Mouse (Mus musculus) left cerebral cortex, postnatal 14 days (tissue): ENCODE measurements around the gene Gramd2. TPM values are rescaled to one million over a fixed set of nuclear protein-coding genes. Genes with fewer than 3 reads are reported as not detected.
A peak's percentile ranks its signal among the peaks of the same experiment; 100 is the strongest.

ENCODE experiments used
- DNase-seq, 2 experiments: peaks; one replicate each; pipeline ENCODE4 v3.0.0; 2021 to 2022; ENCODE audit warnings: low spot score in 2 of 2, mixed read lengths in 1 of 2
- intact Hi-C: fragments of 180-260 bp; cut with DNase I; formaldehyde crosslinking; loops from one replicate; pipeline ENCODE4 v1.15.1; 2025
- total RNA-seq, 2 experiments: library from RNA; stranded (reverse); gene quantifications; 2 replicates each; pipeline ENCODE4 v1.2.3; 2021

The Gramd2 gene
- total RNA-seq, 2 experiments from 2014 or later, result 9.6 to 11.0 TPM

DNA sequence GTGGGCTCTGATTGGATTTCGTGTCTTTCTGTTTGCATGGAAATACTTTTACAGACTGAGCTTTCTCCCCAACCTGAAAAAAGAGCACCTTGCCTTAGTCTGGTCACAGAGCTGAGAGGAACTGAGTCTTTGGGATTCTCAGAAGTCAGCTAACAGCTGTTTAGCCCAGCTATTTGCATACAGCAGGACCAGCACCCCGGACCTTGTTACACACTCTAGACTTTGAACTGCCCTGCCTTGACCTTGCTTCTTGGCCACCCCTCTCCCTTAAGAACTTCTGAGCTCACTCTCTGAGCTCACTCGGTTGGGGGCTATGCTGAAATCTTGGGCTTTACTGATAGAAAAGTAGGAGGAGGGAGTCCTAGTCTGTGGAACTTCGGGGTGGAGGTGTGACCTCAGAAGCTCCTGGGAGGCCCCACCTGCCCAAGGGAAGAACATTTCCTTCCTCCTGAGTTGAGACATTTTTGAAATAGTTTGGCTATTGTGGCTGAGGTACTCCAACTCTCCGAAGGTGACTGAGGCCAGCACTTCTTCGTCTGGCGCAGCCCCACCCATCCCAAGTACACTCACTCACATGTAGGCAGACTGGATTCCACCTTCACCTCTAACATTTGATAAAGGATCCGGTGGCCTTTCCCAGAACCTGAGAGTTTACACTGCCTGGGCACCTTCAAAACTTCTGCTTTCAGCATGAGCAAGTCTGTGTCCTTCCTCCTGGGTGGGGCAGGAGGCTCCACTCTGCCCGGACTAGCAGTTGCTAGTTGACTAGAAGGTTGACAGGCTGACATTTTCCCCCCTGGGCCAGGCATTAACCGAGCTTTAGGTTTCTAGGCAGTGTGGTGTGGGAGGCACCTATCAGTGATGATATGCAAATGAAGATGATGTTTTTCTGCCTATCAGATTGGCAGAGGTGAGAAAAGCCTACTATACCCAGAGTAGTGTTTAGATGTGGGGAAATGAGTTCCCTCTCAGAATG lies 27.2 kb downstream of the Gramd2 start:
- intact Hi-C loops, result no loop called here
- no peak for DNase-seq

DNA sequence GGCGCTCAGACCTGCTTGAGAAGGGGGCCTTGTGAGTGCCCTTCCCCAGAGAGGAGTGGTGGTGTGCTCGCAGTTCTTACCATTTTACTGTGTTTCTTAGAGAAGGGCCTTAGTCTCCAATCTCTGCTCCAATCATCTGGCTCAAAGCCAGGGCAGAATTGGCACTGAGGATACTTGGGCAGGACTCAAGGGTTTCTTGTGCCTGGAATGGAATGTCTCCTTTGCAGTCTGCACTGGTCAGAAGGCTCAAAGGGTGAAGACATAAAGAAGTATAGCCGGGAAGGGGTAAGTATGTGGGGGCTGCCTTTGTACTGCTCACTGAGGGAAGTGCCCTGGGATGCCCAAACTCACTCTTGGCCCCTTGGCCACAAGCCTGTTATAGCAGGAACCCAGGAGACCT lies 29.3 kb downstream of the Gramd2 start:
- DNase-seq, result no peak
- intact Hi-C loops, result no loop called here

DNA sequence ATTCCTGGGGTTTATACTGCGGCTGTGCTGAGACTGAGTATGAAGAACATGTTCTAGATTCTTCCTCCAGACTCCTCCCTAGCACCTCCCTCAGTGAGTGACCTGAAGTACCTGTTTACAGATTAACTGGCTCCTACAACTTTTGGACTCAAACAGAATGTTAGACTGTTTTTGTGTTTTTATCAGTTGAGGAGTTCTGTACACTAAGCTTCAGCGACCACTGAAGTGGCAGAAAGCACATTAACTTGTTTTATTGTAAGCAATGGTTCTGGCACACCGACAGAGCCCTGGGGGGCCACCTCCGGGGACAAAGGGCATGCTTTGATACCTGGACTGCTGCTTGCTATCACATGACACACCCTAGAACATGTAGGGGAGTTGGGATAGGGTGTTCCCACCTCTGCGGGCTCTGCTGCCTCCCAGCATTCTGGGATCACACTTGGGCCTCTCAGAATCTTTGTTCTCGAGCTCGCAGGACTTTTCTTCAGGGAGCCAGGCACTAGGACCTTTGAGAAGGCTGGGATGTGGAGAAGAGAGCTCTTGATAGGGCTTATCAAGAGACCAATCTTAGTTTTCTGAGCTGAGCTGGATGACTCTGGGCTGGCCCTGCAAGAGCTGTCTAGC lies 36.4 kb downstream of the Gramd2 start:
- no peak for DNase-seq
- intact Hi-C loops, result no loop called here

DNA sequence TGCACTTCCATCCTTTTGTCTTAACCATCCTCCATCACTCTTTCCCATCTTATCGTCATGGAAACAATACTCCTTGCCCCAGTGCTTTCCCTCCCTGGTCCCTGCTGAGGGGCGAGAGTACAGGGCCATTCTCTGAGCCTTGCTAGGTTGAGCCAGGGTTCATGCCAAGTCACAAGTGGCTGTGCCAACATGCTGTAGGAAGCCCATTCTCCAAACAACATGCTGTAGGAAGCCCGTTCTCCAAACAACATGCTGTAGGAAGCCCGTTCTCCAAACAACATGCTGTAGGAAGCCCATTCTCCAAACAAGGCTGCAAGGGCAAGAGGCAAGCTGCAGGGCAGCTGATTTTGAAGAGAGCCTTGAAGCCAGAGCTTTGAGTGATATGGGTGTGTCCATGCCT lies 38.3 kb downstream of the Gramd2 start:
- DNase-seq, result no peak
- intact Hi-C loops, result no loop called here

DNA sequence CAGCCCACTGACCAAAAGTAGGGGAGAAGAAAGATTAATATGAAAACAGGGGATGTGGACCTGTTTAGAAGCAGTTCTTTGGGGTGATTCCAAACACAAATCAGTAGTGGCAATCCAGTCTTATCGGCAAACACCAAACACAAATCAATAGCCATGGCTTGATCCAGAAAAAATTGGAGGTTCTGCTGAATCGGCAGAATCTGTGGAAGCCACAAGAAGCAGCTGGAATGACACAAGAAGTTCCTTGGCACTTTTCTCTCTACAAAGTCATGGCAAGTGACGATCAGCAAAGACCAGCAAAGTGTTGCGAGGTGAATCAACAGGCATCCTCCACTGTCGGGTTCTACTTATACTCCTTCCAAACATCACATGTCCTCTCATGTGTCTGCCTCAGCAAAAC lies 41.2 kb downstream of the Gramd2 start:
- intact Hi-C loops, result loop anchor here (5.0 to 10.0 kb wide), 2 partner anchors 244 to 516 kb away; partner anchors contain the start of gene Nr2e3
- no peak for DNase-seq

DNA sequence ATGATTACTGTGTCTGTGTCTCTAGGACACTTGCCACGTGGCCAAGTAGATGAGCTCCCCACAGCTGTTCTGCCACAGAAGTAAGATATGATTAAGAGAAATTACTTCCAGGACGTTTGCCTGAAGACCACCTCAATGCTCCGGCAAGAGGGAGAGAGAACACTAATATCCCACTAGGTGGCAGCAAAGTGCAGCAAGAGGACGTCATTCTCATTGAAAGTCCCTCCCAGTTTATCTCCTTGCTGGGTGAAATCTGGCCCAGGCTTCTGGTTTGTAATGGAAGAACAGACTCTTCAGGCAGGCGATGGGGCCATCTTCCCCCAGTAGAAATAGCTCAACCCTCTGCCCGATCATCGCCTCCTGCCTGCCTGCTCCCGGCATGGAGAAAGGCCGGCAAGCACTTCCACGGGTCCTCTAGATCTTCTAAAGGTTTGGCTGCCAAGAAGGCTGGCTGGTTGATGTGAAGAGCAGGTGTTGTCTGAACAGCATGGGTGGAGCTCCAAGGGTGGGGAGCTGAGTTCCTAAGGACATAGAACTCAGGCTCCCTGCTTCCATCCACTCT lies 43.2 kb downstream of the Gramd2 start:
- intact Hi-C loops, result loop anchor here (5.0 to 10.0 kb wide), 2 partner anchors 242 to 514 kb away; partner anchors contain the start of gene Nr2e3
- peak; percentile 80 to 88 for DNase-seq

DNA sequence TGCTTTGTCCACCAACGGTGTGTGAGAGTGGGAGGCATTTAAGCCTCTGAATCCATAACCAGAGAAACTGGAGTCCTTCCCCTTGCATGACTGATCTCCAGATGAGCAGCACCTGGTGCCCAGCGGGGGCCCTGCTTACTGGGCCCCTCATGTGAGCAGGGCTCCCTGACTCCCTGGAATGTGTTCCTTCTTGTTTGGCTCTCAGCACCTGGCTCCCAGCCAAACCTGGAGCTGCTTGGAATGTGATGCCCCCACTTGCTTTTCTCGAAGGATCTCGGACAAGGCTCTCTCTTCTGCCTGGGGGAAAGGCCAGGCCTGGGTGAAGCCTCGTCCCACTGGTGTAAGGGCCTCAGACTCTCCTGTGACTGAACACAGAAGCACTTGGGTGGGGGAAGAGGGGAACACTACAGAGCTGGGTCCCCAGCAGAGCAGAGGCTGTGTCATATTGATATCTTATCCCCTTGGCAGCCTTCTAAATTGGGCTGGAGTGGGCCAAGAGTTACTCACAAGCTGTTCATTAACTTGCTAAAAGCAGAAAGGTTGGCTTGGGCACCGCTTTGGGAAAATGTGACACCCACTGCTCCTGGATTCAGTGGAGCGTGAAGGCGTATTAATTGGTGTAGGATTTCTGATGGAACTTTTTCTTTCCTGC lies 44.0 kb downstream of the Gramd2 start:
- DNase-seq, result peak; percentile 39 to 41
- intact Hi-C loops, result loop anchor here (5.0 to 10.0 kb wide), 2 partner anchors 241 to 513 kb away; partner anchors contain the start of gene Nr2e3

DNA sequence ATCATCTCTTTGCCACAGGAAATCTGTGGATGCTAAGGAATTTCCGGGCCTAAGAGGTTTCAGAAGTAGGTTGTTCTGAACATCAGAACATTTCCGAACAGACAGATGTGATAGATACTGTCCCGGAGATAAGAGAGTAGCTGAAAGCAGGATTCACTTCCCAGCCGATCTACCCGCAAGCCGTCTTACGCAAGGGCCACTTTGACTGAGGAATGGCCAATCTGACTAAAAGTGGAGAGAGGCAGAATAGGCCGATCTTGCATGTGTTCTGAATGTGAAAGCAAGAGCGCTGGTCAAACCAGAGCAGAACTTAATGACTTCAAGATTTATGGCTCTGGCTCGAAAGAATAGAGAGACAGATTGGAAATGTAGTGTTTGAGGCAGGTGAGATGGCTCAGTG lies 45.6 kb downstream of the Gramd2 start:
- intact Hi-C loops, result loop anchor here (10.0 kb wide), 1 partner anchor 239 kb away; the partner anchor contains the start of gene Nr2e3
- no peak for DNase-seq

DNA sequence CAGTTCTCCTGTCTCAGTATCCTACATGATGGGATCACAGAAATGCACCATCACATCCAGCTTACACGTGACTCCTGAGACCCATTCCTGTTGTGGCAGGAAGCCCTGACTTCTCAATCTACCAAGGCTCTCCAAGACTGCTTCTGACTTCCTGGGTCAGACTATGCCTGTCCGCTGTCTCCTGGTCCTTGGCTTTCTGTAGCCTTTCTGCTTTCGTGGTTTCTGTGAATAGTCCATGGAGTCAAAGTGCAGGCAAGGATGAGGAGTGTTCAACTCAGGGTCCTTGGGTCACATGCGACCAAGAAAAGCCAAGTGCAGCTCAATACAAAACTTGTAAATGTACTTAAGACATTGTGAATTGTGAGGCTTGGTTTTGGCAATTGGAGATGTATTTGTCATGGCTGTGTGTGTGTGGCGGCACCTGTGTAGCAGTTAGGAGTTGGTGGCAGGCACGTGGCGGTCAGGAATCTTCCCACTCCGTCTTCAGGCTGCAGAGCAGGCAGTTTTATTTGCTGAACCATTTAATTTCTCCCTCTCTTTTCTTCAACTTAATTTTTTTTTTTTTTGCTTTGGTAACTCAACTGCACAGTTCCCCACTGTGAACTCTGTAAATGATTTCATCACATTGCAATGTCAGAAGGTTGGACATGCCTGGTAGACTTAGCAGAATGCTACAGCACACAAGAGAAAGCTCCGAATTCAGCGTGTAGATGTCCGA lies 47.8 kb downstream of the Gramd2 start:
- no peak for DNase-seq
- intact Hi-C loops, result loop anchor here (10.0 kb wide), 1 partner anchor 237 kb away; the partner anchor contains the start of gene Nr2e3

DNA sequence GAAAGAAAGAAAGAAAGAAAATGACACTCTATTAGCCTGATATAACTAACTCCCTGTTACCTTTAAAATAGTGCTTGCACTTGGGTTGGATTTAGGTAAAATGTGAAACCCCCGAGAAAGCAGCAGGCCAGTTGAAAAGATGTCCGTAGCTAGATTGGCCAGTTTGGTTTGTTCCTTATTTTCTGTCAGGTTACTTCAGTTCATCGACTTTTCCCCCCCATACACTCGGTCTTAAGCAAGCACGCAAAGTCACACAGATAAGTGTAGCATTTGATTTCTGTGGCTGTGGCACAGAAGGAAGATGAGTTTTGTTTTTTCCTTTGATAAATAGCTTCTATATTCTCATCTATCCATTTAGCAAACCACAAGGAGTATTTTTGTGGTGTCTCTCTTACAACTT lies 51.2 kb downstream of the Gramd2 start:
- no peak for DNase-seq
- intact Hi-C loops, result no loop called here

DNA sequence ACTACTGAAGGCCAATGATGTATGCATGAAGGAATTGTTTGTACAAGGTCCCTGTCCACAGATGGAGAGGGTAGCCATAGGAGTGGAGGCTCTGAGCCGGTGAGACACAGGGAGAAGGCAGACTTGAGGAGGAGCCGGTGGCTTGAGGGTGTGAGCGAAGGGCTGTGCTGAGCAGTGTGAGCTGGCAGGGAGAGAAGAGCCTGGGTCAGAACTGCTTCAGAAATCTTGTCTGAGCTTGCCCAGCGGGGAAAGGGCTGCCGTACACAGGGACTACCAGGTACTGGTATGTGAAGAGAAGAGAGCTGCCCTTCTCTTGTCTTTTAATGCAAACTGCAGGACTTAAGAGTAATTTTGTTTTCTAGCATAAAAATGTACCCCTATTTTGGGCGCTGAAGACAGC lies 53.1 kb downstream of the Gramd2 start:
- intact Hi-C loops, result no loop called here
- no peak for DNase-seq

DNA sequence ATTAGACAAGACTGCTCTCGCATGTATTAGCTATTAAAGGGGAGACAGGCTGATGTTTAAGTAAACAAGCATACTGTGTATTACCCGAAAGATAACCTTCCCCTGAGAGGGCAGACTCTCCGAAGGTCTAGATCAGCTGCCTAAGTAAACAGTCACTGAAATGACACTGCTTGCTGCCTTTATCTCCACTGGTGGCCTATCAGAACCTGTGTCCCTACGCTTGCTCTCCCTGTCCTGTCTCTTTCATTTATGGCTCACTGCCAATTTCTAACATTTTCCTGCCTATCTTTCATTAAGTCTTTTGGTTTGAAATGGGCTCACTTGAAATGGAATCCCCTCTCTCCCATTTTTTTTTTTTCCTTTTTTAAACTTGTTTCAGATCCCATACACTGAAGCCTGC lies 55.5 kb downstream of the Gramd2 start:
- intact Hi-C loops, result no loop called here
- DNase-seq, result no peak

DNA sequence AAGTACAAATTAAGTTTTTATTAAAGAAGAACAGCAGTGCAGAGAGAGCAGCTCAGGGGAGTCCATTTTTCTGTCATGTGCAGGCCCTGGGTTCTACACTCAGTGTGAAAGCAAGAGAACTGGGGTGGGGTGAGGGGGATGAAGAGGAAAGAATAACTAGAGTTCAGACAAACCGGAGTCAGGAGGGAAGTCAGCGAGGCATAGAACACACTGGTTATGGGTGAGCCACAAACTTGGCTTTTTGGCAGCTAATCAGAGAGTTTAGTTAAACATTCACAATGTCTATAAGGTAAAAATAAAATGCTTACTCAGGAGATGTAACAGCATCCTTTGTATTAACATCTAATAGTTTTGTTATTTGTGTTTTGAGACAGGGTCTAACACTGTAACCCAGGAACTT lies 60.6 kb downstream of the Gramd2 start:
- DNase-seq, result no peak
- intact Hi-C loops, result no loop called here

DNA sequence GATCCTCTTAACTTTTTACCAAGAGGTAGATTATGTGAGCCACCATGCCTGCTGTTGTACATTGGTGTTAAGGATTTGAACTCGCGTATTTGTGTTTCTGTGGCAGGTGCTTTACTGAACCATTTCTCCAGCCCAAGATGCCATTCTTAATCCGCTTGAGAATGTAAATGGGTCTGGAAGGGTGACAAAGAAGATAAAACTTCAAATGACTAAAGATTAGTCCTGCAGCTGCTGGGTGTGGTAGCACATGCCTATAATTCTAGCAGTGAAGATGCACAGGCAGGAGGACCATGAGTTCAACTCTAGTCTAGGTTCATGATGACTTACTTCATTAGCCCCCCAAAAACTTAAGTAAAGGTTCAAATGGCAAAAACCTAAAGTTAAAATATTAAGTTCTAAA lies 64.0 kb downstream of the Gramd2 start:
- no peak for DNase-seq
- intact Hi-C loops, result no loop called here

DNA sequence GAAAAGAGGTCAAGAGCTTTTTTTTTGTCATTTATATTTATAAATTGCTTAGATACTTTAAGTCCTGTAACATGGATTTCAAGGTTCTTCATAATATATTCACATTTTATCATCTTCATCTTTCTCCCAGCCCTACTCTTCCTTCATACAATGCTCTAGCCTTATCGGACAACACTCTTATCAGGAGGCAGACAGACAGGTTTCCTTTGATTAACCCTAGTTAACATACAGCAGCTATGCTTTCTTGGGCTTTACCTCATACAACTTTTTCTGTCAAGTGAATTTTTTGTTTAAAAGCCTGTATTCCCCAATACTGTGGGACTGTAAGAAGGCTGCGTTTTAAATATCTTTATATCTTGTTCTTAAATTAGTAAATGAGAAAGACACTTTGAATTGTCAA lies 68.4 kb downstream of the Gramd2 start:
- DNase-seq, result no peak
- intact Hi-C loops, result no loop called here

DNA sequence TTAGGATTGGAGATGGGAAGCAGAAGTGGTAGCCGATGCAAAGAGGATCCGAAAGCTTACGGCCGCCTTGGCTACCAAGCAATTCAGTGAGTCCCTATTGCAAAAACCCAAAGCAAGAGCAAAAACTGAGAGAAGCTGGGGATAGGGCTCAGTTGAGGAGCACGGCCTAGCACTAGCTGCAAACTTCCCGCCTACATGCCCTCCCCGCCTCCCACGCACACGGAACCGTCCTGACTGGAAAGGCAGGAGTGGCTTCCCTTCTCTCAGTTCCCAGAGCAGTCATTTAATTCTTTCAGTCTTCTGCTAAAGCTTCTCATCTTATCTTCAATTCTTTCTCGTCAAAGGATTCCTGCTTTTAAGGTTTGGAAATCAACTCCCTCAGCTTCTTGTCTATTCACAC lies 69.0 kb downstream of the Gramd2 start:
- intact Hi-C loops, result no loop called here
- DNase-seq, result no peak

DNA sequence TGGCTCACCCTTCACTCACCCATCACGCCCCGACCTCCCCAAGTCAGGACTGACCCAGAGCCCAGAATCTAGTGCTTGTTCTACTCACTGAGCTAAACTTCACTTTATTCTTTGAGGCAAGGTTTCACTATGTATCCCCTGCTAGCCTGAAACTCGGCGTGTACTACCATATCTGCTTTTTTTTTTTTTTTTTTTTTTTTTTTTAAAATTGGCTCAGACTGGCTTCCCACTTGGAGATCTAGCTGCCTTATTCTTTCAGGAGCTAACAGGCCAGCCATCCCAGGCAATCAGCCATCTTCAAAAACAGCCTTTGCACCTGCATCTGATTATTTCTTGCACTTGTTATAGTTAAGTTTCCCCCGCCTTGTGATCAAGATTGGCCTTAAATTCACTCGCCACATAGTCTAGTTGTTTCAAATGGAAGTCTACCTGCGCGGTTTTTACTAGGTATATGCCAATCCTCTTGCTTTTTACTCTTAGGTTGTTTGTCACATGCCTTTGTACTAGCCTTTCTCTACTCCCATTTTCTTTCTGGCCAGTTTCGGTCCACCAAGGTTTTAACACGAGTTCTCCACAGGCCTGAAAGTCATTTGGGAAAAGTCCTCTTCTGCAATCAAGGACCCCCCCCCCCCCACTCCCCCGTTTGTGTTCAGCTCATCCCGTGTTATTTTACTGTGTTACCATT lies 69.8 kb downstream of the Gramd2 start:
- DNase-seq, result no peak
- intact Hi-C loops, result loop anchor here (5.0 kb wide), 1 partner anchor 57 kb away; no protein-coding TSS in a partner anchor

DNA sequence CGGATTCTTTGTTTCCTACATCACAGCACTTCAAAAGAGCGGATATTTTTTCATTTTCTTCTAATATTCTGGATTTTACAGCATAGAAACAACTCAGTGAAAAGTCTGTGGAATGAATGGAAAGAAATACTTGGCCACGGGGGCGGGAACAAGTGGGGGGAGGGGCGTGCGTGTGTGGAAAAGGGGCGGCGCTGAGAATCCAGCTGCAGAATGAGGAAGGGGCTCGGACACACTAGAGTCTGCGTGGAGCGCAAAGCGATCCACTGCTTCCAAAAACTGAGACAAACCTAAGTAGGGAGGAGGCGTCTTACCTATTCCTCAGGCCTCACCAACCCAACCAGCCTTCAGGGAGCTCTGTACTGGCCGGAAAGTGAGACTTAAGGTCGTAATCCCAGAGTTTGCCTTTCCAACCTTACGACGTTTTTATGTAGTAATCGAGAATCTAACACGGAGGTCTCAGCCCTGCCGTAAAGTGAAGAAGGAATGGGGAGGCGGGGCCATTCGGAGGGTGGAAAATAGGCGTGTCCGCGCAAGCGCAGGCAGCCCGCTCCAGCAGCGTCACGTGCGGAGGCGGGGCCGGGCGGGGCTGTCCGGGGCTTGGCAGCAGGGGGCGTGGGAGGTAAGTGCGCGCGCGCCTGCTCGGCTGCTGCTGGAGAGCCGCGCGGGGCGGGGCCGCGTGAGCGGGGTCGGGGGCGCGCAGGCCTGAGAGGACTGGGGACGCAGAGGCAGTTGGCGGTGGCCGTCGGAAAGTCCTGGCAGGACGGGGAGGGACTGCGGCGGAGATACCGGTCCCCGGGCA lies 70.5 kb downstream of the Gramd2 start, which contains the start of the genes Senp8 and Myo9a:
Gene Senp8 (minus strand): TSS at position 444 of the 799 bp plus-strand sequence.
Gene Myo9a (plus strand): TSS at position 630 of the 799 bp plus-strand sequence.
- intact Hi-C loops, result loop anchor here (5.0 kb wide), 1 partner anchor 58 kb away; no protein-coding TSS in a partner anchor
- DNase-seq, result peak; percentile 99
